Mouse (Mus musculus) MN1 (cell line): Measurements from ENCODE around the gene Rgs4.

Source experiments
- DNase-seq: peaks from one replicate; pipeline ENCODE4 v3.0.0-alpha.2; 2016; ENCODE audit warnings: low spot score

Rgs4 gene

DNA sequence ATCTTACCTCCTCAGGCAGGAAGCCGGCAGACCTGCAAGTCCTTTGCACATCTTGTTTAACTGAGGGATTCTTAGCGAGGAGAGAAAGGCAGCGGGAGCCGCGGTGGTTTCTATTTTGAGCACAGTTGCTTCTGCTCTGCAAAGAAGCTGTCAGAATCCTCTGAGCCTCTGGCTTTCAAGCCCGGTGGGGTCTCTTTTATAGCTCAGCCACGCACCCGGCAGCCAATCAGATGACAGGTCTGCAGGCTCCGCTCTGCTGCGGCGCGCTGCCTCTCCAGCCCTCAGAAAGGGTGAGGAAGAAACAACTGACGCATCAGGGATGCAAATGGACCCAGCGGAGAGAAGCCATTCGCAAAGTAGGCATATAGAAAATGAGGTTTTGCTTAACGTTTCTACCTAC is at the start of gene Rgs4:
TSS of gene Rgs4 (minus strand) at position 170 of the 400 bp plus-strand sequence.
- DNase-seq, result peak; percentile 91

DNA sequence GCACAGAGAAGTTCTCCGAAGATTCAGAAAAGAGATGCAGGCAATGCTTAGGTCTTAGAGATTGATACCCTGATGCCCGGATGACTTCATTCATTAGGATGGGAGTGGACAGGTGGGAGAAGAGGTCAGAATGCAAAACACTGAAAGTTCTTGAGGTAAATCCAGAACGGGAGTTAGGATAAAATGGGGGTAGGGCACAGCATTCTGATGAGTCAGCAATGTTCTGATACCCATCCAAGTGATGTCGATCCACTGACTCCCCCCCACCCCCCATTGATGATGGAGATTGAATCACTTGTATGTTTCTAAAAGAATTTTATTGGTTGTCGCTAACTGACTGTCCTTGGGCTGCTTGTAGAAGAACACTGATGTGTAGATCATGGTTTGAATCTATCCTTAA is 45.0 kb upstream of the Rgs4 start:
- DNase-seq, result no peak

DNA sequence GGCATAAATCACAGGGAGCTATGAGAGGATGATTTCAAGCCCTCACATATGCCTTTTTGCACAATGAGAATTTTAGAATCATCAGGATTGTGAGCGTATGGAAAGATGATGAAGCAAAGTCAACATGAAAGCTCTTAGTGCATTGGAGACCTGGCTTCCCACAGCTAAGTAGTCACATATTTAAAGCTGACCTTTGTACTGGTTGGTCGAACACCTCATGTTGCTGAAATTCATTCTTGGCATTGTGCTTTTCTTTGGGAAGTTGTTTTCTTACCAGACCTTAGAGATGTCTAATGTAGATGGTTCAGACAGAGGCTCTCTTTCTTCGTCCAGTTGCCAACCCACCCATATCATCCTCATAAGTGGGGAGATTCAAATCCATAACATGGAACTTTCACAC is 38.5 kb upstream of the Rgs4 start:
- DNase-seq, result no peak

DNA sequence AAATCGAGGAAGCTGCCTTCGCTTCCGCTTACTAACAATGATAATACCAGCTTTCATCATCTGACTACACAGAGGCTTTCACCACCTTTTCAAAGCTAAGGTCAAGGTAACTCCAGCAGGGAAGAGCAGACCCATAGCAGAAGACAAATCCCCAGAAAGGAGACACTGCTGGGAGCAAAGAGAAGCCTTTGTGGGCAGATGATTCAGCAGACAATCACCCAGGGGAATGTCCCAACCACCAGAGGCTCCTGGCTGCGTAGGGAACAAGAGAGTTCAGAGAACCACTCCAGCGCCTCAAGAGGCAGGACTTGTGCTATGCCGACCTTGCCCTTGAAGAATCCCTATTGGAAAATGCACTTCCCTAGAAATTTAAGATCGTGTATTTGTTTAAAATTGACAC is 29.1 kb upstream of the Rgs4 start:
- no peak for DNase-seq

DNA sequence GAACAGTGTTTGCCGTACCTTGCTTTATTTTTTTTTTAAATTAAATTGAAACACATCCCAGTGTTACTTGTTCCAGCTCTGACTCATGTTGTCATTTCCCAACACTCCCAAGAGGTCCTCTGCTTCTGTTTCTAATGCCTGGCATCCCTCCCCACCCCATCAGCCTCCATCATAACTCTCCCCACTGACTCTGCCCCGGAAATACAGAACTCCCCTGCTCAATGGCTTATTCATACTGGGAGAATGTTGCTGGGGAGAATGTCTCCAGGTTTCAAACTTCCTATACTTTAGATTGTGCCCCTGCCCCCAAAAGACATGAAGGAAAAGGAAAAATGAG is 17.1 kb upstream of the Rgs4 start:
- DNase-seq, result no peak

DNA sequence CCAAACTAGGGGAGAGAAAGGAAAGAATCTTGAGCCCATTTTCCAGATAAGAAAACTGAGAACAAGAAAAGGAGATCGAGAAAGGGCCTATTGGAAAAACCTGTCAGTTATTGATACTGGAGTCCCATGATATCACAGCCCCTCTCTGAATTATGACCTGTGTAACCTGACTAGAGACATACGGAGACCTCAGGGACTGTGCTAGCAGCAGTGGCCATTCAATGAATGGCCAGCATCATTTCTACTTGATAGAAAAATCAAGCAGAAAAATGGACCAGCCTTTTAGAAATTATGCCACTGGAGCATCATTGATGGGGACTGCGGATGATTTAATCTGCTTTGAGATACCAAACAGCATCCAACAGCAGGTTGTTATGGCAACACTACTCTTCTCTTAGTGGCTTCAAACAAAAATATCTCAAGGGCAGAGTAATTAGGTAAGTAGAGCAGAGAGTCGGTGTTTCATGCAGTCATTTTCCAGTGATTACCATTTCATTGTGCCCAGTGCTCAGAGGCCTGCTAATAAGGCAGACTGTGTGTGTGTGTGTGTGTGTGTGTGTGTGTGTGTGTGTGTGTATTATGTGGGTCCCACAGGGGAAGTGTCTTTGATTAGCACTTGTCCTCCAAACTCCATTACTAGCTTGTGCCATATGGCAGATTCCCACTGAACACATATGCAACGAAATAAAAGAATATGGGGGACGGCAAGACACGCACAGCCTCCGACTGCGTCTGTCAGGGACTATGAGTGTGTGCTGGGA is 16.6 kb upstream of the Rgs4 start:
- DNase-seq, result peak; percentile 52

DNA sequence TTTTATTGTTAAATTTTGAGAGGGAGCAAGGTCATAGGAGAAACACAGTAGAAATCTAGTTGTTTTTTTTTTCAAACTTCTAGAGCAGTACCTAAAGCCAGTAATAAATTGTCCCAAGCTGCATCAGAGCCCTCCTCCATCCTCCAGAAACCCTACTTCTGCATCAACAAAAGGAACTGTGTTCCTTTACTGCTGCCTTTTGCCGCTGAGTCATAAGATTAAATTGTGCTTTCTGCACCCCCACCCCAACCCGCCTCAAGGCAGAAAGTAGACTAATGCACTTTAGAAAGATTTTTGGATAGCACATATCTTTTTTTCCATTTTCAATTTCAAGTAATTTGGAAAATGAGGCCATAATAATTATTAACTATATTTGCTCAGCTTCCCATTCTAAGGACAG is 15.1 kb upstream of the Rgs4 start:
- DNase-seq, result no peak

DNA sequence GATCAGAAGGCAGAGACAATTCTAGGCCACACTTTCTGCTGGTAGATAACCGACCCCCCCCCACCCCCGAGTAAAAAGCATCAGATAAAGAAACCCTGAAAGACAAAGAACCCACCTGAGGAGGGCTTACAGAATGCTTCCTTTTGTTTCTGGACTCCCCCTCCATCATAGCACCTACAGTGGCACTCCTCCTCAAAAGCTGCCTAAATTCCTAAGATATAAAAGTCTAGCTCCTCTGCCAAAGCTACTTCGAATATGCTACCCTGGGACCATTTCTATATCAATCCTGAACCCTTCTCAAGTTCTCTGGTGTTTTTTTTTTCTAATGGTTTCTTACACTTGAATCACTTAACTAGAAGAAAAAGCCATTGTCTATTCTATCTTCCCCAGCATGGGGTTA is 9.1 kb upstream of the Rgs4 start:
- DNase-seq, result no peak

DNA sequence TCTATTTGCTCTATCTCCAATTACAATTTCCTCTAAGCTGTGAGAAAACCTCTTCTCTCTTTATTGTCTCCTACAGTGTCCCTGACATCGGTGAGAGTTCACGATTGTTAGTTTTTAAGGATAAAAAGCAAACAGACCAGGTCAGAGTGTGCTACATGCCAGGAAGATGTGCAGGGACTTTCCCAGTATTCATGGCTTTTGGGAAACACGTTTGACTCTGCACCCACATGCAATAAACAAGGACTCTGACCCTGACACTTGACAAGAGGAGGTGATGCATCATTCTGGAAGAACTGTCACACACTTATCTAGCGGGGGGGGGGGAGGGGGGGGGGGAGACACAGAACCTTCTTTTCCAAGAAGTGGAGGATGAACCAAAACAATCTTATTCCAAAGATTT is 5.0 kb upstream of the Rgs4 start:
- no peak for DNase-seq

DNA sequence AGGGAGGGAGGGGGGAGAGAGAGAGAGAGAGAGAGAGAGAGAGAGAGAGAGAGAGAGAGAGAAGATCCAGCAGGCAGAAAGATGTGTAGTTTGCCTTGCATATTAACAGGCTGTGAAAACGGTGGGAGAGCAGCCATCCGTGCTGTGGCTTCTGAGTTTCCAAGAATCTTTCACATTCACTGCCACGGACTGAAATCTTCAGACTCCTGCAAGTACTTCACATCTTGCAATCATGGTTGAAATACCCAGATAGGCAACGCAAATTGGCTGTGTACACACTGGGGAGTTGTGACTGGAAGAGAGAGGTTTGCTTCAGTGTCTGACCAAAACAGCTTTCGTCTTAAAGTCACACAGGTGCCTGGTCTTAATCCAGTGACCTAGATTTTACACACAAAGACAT is 997 bp upstream of the Rgs4 start:
- peak; percentile 37 for DNase-seq

DNA sequence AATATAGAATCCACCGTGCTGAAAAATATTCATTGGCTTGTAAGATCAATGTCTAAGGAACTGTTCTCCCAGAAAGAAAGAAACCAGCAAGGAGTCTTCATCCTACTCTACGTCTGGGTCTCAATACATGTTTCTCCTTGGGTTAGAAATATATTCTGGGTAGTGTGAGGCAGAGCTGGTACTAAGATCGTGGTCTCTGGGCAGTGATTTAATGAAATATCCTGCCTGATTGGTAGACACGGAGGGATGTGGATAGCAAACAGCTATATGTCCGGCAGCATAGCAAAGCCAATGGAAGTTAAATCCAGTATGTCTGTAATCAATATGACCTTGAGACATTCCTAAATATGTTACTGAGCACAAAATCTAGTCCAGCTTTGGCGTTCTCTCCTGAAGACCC is 460 bp upstream of the Rgs4 start:
- no peak for DNase-seq

DNA sequence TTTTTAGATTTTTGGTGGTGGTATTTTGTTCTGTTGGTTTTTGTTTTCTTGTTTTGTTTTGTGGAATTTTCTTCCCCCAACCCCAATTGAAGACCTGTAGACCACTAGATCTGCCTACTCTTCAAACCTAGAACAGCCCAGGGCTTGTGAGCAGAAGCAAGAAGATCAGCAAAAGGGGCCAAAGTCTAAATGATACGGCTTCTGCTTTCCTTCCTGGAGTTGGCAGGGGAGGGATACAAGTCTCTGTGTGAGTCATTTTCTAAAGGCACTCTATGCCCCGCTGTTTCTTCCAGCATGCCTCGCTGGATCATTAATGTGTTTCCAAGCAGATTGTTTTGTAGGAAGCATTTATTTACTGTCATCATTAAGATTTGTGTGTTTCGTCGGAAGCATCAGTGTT is 6.3 kb downstream of the Rgs4 start:
- no peak for DNase-seq

DNA sequence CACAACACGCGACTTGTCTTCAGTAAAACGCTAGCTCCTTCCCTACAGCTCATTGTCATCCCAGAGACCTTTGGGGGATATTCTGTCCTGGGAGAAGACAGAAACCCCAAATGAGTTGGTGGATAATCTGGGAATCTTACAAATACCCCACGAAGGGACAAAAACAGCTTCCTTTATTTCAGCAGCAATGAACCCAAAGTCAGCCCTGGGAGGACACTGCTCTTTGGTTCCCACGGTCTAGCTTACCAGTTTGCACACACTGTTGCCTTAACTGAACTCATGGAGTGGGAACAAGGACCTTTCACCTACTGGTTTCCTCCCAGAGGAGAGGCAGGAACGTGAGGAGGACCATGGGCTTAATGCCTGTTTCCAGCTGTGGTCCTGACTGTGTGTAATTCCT is 10.2 kb downstream of the Rgs4 start:
- no peak for DNase-seq

DNA sequence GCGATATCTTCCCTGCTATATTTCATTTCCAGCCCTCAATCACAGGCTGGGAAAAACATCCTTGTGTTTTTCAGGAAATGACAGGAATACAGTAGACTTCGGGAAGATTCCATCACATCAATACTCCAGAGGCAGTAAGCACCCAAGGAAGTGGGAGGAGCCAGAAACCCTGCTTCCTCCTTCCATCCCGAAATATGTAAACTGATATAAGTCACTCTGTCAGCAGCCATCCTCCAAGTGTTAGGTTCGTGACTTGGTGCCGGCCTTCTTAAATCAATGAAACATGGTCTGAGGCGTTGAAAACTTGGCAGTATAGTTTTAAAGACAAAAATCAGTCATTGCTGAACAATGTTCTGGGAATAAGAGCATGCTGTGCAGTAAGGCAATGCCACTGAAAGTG is 11.3 kb downstream of the Rgs4 start:
- no peak for DNase-seq

DNA sequence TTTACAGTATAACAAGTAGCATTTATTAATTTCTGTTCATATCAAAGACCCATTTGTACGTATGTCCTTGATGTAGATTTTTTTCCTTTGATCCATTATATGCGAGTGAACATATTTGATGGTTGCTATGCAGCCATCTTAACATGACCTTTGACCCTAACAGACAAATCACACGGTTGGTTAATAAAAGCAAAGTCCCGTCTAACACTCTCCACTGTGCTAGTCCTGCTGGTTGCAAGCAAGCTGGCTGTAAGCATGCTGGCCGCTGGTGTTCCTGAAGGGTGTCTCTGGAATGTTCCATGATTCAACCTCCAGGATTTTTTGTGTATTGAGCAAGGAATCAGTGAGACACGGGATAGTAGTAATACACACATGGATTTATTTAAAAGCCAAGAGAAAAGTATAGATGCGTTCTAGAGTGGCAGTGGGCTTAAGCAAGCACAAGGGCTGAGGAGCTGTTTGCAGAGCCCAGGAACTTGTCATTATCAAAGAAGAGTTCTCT is 16.8 kb downstream of the Rgs4 start:
- DNase-seq, result no peak

DNA sequence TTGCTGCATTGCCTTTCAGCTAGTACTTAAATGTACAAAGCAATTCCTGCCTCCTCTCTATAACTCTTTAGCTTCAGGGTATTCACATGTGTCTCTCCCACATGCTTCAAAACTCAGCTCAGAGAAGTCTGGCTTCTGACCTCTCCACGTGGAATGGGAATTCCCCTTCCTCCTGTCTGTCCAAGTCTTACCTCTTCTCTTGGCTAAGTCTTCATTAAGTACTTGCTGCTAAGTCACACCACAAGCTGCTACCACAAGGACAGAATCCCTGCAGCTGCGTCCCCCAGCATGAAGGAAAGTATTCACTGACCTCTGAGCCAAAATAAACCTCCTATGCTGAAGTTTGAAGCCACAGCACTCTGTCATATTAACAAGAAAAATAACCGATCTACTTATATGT is 21.1 kb downstream of the Rgs4 start:
- no peak for DNase-seq

DNA sequence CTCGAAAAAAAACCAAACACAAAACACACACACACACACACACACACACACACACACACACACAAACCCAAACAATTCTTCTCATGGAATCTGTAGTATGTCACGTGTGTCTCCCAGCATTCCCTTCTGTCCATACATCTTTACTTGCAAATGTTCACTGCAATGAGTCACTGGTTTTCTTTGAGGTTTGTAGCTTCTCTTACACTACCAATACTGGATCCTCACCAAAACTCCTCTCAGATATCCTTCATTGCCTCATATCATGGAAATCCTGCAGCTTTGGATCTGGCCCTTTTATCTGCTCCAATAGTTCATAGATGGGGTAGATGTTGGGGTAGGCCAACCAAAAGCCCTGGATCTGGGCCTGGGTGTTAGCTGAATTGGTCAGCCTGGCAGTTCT is 25.6 kb downstream of the Rgs4 start:
- DNase-seq, result no peak

DNA sequence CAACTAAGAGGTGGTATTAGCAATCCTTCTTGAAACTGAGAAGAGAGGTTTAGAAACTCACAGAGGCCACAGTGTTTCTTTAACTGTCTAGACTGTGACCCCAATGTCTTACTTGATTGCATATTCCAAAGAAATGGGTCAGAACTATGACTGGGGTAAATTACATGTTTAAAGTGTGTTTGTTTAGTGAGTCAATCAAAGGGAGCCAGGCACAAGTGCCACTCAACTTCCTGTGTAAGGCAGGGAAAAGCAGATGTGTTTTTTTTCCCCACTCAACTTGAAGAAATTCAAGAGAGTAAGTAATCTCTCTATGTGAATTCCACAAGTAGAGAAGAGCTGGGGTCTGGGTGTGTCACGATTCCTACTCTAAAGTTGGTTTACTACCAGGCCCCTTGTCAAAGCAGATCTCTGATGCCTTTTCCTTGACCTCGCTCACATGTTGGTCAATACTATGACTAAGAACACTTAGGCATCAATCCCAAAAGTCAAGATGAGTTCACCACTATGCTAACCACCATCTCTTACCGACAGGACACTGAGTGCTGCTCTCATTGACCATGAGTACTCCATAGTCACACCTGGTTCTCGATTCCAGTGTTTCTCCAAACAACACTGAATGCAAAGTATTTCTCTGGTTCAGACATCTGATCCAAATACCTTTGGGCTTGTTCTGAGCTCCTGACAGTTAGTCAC is 42.9 kb downstream of the Rgs4 start:
- no peak for DNase-seq

DNA sequence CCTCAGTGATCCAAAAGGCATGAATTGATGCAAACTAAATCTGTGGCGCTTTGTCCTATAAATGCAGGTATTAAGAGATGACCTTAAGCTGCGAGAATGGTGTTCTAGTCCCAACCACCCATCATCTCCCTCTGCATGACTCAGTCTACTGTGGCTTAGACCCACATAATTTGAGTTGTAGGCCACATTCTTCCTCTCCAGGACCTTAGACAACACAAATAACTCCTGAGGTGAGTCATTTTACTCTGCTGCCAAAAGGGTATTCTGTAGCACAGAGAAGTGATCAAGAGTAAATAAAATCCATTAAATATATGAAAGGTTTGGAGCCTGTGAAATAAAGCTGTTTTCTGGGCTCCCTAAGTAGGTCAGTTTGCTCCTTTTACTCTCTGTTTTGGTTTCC is 48.3 kb downstream of the Rgs4 start:
- no peak for DNase-seq

DNA sequence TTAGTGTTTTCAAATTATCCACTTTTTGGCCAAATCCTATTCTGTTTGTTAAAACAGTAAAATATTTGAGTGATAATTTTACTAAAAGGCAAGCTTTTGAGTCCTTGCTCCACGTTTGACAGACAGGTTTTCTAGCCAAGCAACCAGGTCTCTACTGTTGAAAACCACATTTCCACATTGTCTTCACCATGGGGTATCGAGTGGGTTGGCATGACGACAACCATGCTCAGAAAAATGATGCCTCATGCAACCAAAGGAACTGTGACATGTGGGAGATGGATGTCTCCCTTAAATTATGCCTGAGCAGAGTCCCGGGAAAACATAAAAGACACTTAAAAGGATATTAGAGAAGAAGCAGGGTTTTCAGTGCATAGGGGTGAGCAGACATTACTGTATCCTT is 50.2 kb downstream of the Rgs4 start:
- DNase-seq, result no peak

DNA sequence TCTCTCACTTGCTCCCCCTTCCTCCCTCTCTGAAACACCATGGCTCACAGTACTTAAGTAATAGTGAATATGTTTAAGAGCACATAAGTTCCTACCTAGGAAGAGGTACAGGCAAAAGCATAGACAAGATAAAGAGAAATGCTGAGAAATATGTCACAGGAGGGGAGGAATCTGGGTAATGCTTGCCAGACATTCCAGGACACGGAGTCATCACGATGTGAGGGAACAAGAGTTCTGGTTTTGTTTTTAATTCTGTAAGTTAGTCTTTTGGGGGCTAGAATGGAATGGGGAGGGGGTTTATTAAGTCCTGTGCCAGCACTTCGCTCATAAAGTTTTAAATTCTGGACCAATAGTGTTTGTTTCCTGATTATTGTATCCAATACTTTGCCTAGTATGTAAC is 52.1 kb downstream of the Rgs4 start:
- DNase-seq, result no peak

DNA sequence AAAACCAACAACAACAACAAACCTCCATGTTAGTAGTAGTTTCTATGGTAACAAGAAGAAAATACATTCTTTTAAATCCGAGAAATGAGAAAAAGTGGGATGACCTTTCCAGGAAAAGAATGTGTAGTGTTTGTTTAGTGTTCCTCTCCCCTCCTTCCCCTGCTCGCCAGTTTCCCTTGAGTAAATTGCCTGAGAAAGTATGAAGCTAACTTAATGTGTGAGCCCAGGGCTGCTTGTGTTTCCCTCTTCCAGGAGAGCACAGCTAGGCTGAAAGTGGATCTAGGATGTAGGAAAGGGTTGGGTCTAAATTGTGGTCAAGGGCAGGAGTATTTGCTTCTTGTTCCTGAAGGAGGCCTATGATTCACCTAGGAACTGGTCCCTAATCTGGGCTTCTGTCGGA is 53.9 kb downstream of the Rgs4 start:
- no peak for DNase-seq

DNA sequence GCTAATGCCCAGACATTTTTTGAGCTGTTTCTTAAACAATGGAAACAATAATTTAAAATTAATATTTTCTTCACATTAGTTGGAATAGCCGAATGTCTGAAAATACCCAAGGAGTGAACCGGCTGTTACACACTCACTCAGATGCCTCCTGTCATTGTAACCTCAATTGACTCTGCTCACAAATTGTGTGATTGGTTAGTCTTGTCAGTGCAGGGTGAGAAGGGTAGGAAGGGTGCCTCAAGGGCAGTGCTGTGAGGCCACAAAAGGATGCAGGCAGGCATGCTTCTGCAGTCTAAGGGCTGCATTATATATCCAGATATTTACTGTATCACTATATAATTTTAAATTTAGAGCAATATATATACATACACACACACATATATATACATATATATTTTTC is 54.4 kb downstream of the Rgs4 start:
- no peak for DNase-seq
